Mouse (Mus musculus) heart, embryonic 13.5 days (tissue): ENCODE data around the gene Plin3. TPM values are rescaled to one million over a fixed set of nuclear protein-coding genes. Genes with fewer than 3 reads are reported as not detected.
"Not testable (repeated sequence)": the region's sequence is repeated elsewhere in the genome, so short reads cannot be mapped to it uniquely, and the experiment has no call there.

Experiments used
- ATAC-seq: fragments of 200-750 bp; cut with Nextera tagmentation; 2 replicates; pipeline ENCODE4 v1.8.0; 2017; ENCODE audit warnings: moderate TSS enrichment; ENCODE audit not compliant: insufficient number of reproducible peaks, low FRiP score, low TSS enrichment; ENCODE audit errors: extremely low read depth
- H3K27ac ChIP-seq: fragments of 300-500 bp; sonication (generic); replicated peaks from 2 replicates; pipeline ENCODE4 v1.5.1; 2015; ENCODE audit warnings: moderate library complexity, mild to moderate bottlenecking, inconsistent platforms
- H3K27me3 ChIP-seq: fragments of 300-500 bp; sonication (generic); replicated peaks from 2 replicates; pipeline ENCODE4 v1.6.1; 2015; ENCODE audit warnings: mild to moderate bottlenecking, inconsistent platforms
- H3K36me3 ChIP-seq: fragments of 300-500 bp; sonication (generic); 2 replicates; pipeline ENCODE4 v1.6.1; 2015; ENCODE audit warnings: mild to moderate bottlenecking, inconsistent platforms
- H3K4me1 ChIP-seq: fragments of 300-500 bp; sonication (generic); 2 replicates; pipeline ENCODE4 v1.6.1; 2015; ENCODE audit warnings: inconsistent platforms
- H3K4me2 ChIP-seq: fragments of 300-500 bp; sonication (generic); 2 replicates; pipeline ENCODE4 v1.6.1; 2015; ENCODE audit warnings: inconsistent platforms, mild to moderate bottlenecking, moderate library complexity
- H3K4me3 ChIP-seq: fragments of 300-500 bp; sonication (generic); 2 replicates; pipeline ENCODE4 v1.5.1; 2015; ENCODE audit warnings: moderate library complexity, mild to moderate bottlenecking, inconsistent platforms
- H3K9ac ChIP-seq: fragments of 300-500 bp; sonication (generic); 2 replicates; pipeline ENCODE4 v1.6.1; 2015; ENCODE audit warnings: inconsistent platforms, mild to moderate bottlenecking, moderate library complexity
- H3K9me3 ChIP-seq: fragments of 300-500 bp; sonication (generic); 2 replicates; pipeline ENCODE4 v1.6.1; 2016; ENCODE audit warnings: inconsistent platforms
- WGBS: fragments of 180-500 bp; shearing (Covaris S2); methylation state at CpG from one replicate; pipeline ENCODE4 v1.1.7; 2015; ENCODE audit warnings: mixed read lengths; 5-methylcytosine and 5-hydroxymethylcytosine counted together
- polyA plus RNA-seq: library from polyadenylated mRNA; unstranded; fragments of >200 nt; fragmentation: Nextera tagmentation; extraction: Ambion mirVana; gene quantifications from 2 replicates; pipeline ENCODE4 v1.2.1, GENCODE M21; 2015

Gene Plin3
- polyA plus RNA-seq, 1 experiment from 2014 or later: 67.1 TPM

DNA sequence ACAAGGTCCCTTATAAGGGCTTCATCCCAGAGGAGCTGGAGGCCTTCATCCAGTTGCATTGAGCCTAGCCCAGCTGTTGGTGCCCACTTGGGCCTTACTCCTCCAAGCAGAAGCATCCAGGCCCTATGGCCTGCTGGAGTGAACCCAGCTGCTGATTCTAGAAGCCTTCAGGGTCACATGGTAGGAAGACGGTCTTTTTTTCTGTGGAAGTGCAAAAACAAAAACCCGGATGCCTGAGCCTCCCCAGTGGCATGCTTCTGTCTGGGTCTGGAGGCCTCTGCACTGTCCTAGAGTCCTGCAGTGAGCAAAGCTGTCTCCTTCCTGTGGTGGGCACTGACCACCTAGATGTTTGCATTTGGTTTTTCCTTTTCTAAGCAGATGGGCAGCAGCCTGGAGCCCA, 33.9 kb downstream of the Plin3 start:
- peak overlapping the region; percentile 75 for H3K9ac ChIP-seq
- peaks cover 67% of the 10 kb centered on the region for H3K4me1 ChIP-seq
- not testable (repeated sequence) for H3K27me3 ChIP-seq, H3K9me3 ChIP-seq, ATAC-seq, H3K27ac ChIP-seq
- H3K4me3 ChIP-seq: peak overlapping the region; percentile 73
- WGBS: 56% methylated on average over 2 of the region's 2 CpGs
- peaks cover 54% of the 10 kb centered on the region for H3K36me3 ChIP-seq
- H3K4me2 ChIP-seq: peak overlapping the region; percentile 85

DNA sequence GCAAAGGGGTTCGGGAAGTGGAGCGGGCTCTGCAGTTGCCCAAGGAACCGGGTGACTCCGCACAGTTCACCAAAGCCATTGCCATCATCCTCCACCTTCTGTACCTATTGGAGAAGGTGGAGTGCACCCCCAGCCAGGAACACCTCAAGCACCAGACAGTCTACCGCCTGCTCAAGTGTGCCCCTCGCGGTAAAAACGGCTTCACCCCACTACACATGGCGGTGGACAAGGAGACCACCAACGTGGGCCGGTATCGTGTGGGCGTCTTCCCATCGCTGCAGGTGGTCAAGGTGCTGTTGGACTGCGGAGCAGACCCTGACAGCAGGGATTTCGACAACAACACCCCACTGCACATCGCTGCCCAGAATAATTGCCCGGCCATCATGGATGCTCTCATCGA, 34.4 kb downstream of the Plin3 start:
- peak overlapping the region; percentile 73 for H3K4me3 ChIP-seq
- not testable (repeated sequence) for H3K27ac ChIP-seq, H3K27me3 ChIP-seq, ATAC-seq, H3K9me3 ChIP-seq
- WGBS: 93% methylated on average over 19 of the region's 19 CpGs
- H3K4me1 ChIP-seq: peaks cover 67% of the 10 kb centered on the region
- 0 out of 2 replicates have a peak overlapping the region, but pooled peaks have one; percentile 75 for H3K9ac ChIP-seq
- peaks cover 52% of the 10 kb centered on the region for H3K36me3 ChIP-seq
- H3K4me2 ChIP-seq: peak overlapping the region; percentile 85

DNA sequence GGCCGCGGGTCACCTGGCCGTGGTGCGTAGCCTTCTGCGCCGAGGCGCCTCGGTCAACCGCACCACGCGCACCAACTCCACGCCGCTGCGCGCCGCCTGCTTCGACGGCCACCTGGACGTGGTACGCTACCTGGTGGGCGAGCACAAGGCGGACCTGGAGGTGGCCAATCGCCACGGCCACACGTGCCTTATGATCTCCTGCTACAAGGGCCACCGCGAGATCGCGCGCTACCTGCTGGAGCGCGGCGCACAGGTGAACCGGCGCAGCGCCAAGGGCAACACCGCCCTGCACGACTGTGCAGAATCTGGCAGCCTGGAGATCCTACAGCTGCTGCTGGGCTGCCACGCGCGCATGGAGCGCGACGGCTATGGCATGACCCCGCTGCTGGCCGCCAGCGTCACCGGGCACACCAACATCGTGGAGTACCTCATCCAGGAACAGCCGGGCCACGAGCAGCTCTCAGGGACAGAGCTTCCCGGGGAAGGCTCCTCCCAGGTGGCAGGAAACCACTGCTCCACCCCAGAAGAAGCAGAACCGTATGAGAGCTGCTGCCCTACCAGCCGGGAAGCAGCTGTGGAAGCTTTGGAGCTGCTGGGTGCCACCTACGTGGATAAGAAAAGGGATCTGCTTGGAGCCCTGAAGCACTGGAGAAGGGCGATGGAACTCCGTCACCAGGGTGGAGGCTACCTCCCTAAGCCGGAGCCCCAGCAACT, 35.3 kb downstream of the Plin3 start:
- Histone ChIP-seq H3K27ac (peak overlapping the region; percentile 86), H3K36me3 (peaks cover 44% of the 10 kb centered on the region), H3K4me2 (peak overlapping the region; percentile 85), H3K4me1 (peaks cover 57% of the 10 kb centered on the region), H3K4me3 (peak overlapping the region; percentile 73), H3K9ac (peak overlapping the region; percentile 90), H3K9me3 (no peaks in the 10 kb centered on the region), H3K27me3 (no peaks in the 10 kb centered on the region; the same call in 1 of the 2 replicates)
- no peak for ATAC-seq
- WGBS: 8% methylated on average over 58 of the region's 58 CpGs

DNA sequence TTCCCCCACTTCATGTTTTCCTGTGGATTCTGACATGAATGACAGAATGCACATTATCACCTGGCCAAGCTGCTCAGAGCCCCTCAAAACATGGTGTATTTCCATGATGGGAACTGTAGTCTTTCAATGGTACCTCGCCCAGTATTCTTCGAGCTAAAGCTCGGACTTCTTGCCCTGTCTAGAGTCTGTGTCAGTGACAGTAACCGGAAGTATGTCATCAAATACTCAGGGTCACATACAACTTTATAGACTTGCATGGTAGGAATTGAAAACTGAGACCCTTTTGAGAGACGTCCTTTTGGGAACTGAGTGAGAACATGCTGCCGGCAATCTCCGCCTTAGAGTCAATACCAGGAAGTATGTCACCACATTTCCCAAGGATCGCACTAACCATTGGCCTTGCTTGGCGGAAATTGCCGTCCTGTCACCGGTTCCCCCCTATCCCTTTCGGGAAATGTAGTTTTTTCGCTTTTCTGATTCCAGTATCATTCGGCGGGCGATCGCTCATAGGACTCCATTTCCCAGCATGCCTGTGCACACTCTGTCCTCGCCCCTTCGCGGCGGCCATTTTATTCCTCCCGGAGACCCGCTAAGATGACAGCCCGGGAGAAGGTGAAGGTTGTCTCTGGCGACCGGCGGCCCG, 36.3 kb downstream of the Plin3 start, which contains the start of gene Fem1a:
Gene Fem1a (plus strand): TSS at position 572 of the 643 bp plus-strand sequence.
- Histone ChIP-seq H3K9me3 (no peaks in the 10 kb centered on the region), H3K9ac (peak within 1 kb of the TSS; percentile 90), H3K36me3 (peaks cover 34% of the 10 kb centered on the region), H3K4me3 (peak within 1 kb of the TSS; percentile 73), H3K27me3 (no peaks in the 10 kb centered on the region; the same call in 1 of the 2 replicates), H3K27ac (peak within 1 kb of the TSS; percentile 94), H3K4me1 (peaks cover 49% of the 10 kb centered on the region), H3K4me2 (peak within 1 kb of the TSS; percentile 85)
- ATAC-seq: peak; percentile 87
- WGBS: 0% methylated on average over 28 of the region's 28 CpGs

DNA sequence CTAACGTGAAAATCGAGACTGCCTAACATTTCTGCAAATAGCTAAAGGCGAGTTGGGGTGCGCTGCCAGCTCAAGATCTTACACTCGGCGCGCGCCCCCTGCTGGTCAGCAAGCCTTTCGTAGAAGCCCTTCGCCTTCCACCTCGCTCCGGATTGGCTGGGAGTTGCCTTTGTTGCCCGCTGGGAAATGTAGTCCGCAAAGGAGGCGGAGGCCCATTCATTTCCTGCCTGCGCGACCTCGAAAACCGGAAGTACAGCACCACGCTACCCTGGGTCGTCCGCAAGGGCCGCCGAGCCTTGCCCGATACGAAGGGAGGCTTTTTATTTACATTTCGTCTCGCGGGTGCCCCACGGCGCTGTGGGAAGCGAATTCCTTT, 36.8 kb downstream of the Plin3 start:
- Histone ChIP-seq H3K4me3 (peak overlapping the region; percentile 73), H3K27ac (peak overlapping the region; percentile 94), H3K9ac (peak overlapping the region; percentile 76), H3K27me3 (no peaks in the 10 kb centered on the region; the same call in 1 of the 2 replicates), H3K9me3 (no peaks in the 10 kb centered on the region), H3K4me2 (peak overlapping the region; percentile 85), H3K36me3 (peaks cover 30% of the 10 kb centered on the region), H3K4me1 (peaks cover 47% of the 10 kb centered on the region)
- WGBS: under 1% methylated on average over 32 of the region's 32 CpGs
- peak; percentile 77 for ATAC-seq

DNA sequence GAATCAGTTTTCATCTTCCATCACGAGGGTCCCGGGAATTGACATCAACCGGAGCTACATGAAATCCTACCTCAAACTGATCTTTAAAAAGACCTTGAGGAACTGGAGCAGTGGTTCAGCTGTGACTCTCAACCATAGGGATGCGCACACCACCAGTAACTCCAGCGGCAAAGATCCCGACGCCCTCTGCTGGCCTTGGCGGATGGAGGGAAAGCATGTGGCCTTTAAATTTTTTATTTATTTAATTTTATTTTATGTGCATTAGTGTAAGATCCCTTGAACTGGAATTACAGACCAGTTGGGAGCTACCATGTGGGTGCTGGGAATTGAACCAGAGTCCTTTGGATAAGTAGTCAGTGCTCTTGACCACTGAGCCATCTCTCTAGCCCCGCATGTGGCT, 37.2 kb downstream of the Plin3 start:
- ATAC-seq: no peak
- H3K4me1 ChIP-seq: peaks cover 43% of the 10 kb centered on the region
- H3K4me2 ChIP-seq: peak overlapping the region; percentile 85
- no peaks in the 10 kb centered on the region; the same call in 1 of the 2 replicates for H3K27me3 ChIP-seq
- peak overlapping the region; percentile 61; the same call in 1 of the 2 replicates for H3K27ac ChIP-seq
- peaks cover 26% of the 10 kb centered on the region for H3K36me3 ChIP-seq
- peak overlapping the region; percentile 40; the same call in 1 of the 2 replicates for H3K9ac ChIP-seq
- peak overlapping the region; percentile 73; the same call in 1 of the 2 replicates for H3K4me3 ChIP-seq
- WGBS: 20% methylated on average over 9 of the region's 9 CpGs
- H3K9me3 ChIP-seq: no peaks in the 10 kb centered on the region

DNA sequence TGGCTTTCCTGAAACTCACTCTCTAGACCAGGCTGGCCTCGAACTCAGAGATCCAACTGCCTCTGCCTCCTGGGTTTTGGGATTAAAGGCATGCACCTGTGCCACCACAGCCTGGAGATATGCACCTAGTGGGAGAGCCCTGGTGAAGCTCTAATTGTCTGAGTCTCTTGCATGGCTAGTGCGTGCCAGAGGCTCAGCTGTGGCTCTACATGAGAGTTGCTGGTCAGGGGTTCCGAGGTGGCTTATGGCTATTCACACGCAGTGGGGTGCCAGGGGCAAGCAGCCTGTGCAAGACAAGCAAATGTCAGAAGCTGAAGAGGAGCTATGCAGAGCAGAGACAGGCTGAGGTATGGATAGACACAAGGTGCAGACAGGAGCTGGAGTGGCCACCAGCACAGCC, 38.0 kb downstream of the Plin3 start:
- no peak overlapping the region for H3K9ac ChIP-seq
- peaks cover 18% of the 10 kb centered on the region for H3K36me3 ChIP-seq
- no peak overlapping the region for H3K27ac ChIP-seq
- ATAC-seq: no peak
- no peaks in the 10 kb centered on the region; the same call in 1 of the 2 replicates for H3K27me3 ChIP-seq
- no peak overlapping the region for H3K4me2 ChIP-seq
- no peaks in the 10 kb centered on the region for H3K9me3 ChIP-seq
- no peak overlapping the region for H3K4me3 ChIP-seq
- peaks cover 35% of the 10 kb centered on the region for H3K4me1 ChIP-seq
- 72% methylated on average over 4 of the region's 4 CpGs for WGBS

DNA sequence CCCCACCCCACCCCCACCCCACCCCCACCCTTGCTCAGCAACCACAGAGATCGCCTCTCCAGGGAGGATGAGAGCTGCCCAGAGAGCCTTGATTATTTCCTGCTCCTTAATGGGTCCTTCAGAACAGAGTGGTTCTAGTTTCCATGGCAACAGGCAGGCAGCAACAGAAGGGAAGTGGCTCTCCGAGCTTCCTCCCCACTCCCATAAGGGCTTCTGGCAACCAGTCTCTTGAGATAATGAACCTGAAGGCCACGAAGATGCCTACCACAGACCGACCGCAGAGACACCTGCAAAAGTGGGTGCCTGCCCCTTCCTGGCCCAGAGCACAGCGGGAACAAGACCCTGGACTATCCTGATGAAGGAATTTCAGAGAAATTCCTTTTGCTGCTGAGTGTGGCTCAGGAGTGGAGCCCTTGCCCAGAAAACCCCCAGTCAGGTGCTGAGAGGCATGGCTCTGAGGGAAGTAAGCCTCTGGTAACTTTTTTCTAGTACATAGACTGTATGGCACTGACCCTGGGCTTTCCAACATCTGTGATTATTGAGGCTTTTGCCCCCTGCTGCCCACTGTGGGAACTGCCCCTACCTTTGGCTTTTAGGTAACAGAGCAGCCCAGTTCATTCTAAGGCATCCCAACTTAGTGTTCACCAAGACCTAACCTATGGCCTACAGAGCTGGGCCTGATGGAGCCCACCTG, 41.4 kb downstream of the Plin3 start:
- 21% methylated on average over 6 of the region's 6 CpGs for WGBS
- Histone ChIP-seq H3K36me3 (no peaks in the 10 kb centered on the region), H3K4me3 (no peak overlapping the region), H3K9me3 (no peaks in the 10 kb centered on the region), H3K27ac (no peak overlapping the region), H3K4me1 (peaks cover 10% of the 10 kb centered on the region), H3K27me3 (peaks cover 9% of the 10 kb centered on the region), H3K9ac (no peak overlapping the region), H3K4me2 (no peak overlapping the region)
- ATAC-seq: no peak

DNA sequence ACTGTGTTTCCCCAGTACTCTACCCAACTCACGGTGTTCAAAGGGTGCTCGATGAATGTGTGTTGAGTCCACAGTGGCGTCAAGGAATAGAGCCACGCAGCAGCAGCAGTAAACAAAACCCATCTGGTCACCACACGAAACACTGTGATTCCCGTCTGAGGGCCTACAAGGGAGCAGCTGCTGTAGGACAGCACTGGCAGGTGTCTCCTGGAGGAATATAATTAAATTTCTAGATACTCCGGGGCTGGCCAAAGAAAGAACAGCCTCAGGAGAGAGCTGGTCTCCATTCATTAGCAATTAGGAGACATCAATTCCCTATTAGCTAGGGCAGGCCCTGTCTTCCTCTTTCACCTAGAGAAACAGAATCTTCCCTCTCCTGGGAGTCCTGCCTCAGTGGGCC, 47.1 kb downstream of the Plin3 start:
- H3K4me3 ChIP-seq: no peak overlapping the region
- peaks cover 26% of the 10 kb centered on the region for H3K27me3 ChIP-seq
- WGBS: 63% methylated on average over 7 of the region's 7 CpGs
- no peak overlapping the region for H3K27ac ChIP-seq
- no peaks in the 10 kb centered on the region for H3K4me1 ChIP-seq
- H3K9ac ChIP-seq: no peak overlapping the region
- H3K36me3 ChIP-seq: no peaks in the 10 kb centered on the region
- no peak for ATAC-seq
- H3K4me2 ChIP-seq: no peak overlapping the region
- no peaks in the 10 kb centered on the region for H3K9me3 ChIP-seq

DNA sequence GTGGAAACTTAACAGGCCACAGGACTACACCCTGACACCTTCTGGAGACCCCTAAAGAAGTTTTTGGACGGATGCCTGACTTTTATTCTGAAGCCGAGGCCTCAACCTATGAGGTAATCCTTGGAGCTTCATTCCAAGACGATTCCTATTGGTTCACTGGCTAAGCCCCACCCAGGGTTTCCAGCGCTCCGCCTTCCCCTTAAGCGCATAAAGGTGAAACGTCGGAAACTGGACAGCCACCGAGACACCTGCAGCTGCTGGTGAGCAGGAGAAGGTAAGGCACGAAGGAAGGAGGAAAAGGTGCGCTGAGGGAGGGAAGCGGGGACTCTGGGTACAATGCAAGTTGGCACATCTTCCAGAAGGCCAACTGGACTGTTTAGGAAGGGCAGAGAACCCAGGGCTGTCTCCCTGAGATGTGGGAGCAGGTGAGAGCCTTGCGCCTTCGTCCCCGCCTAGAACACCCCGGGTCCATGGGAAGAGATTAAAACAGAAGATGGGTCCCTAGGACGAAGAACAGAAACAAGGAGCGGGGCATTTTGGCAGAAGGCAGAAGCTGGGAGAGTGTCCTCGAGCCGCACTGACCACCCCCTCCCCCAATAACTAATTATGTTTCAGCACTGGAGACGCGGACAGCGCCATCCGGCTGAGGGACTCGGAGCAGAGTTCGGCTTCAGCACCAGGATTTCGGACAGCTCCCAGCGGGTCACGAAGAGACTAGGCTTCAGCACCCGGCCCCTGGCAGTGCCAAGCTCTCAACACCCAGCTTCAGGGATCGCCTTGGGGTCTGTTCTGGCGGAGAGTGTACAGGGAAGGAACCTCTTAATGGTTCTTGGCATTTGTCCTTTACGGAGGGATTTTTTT, 50.9 kb downstream of the Plin3 start:
- WGBS: 2% methylated on average over 33 of the region's 33 CpGs
- Histone ChIP-seq H3K36me3 (no peaks in the 10 kb centered on the region), H3K9me3 (no peaks in the 10 kb centered on the region), H3K4me3 (no peak overlapping the region), H3K27me3 (peaks cover 31% of the 10 kb centered on the region), H3K4me1 (no peaks in the 10 kb centered on the region), H3K9ac (no peak overlapping the region), H3K27ac (no peak overlapping the region), H3K4me2 (no peak overlapping the region)
- no peak for ATAC-seq
